Mouse (Mus musculus) heart, embryonic 11.5 days (tissue): ENCODE measurements around the gene Cblb. TPM values are rescaled to one million over a fixed set of nuclear protein-coding genes. Genes with fewer than 3 reads are reported as not detected.

Experiments
- ATAC-seq: fragments of 200-750 bp; cut with Nextera tagmentation; replicated peaks from 2 replicates; pipeline ENCODE4 v1.8.0; 2017; ENCODE audit warnings: moderate library complexity; ENCODE audit not compliant: insufficient number of reproducible peaks, low FRiP score, low TSS enrichment
- H3K27ac ChIP-seq: fragments of 300-500 bp; sonication (generic); 2 replicates; pipeline ENCODE4 v1.5.1; 2014; ENCODE audit warnings: mild to moderate bottlenecking, low read depth, low read length
- H3K27me3 ChIP-seq: fragments of 300-500 bp; sonication (generic); 2 replicates; pipeline ENCODE4 v1.6.1; 2014; ENCODE audit warnings: mild to moderate bottlenecking, low read length, mixed read lengths; ENCODE audit not compliant: control insufficient read depth, insufficient read depth
- H3K36me3 ChIP-seq: fragments of 300-500 bp; sonication (generic); 2 replicates; pipeline ENCODE4 v1.6.1; 2014; ENCODE audit warnings: mild to moderate bottlenecking, low read length, moderate library complexity, mixed read lengths; ENCODE audit not compliant: control insufficient read depth, insufficient read depth
- H3K4me1 ChIP-seq: fragments of 300-500 bp; sonication (generic); 2 replicates; pipeline ENCODE4 v1.6.1; 2014; ENCODE audit warnings: low read length; ENCODE audit not compliant: control insufficient read depth, insufficient read depth
- H3K4me2 ChIP-seq: fragments of 300-500 bp; sonication (generic); 2 replicates; pipeline ENCODE4 v1.6.1; 2014; ENCODE audit warnings: mild to moderate bottlenecking, moderate library complexity
- H3K4me3 ChIP-seq: fragments of 300-500 bp; sonication (generic); 2 replicates; pipeline ENCODE4 v1.5.1; 2014; ENCODE audit warnings: low read depth, low read length
- H3K9ac ChIP-seq: fragments of 300-500 bp; sonication (generic); 2 replicates; pipeline ENCODE4 v1.6.1; 2014; ENCODE audit warnings: mild to moderate bottlenecking, low read depth, low read length, moderate library complexity
- H3K9me3 ChIP-seq: fragments of 300-500 bp; sonication (generic); replicated peaks from 2 replicates; pipeline ENCODE4 v1.6.1; 2016; ENCODE audit warnings: low read length; ENCODE audit not compliant: control insufficient read depth
- WGBS: fragments of 180-500 bp; shearing (Covaris S2); extraction: QIAGEN DNeasy Blood & Tissue Kit; methylation state at CpG from one replicate; pipeline ENCODE4 v1.1.7; 2014; ENCODE audit not compliant: insufficient replicate concordance; 5-methylcytosine and 5-hydroxymethylcytosine counted together
- polyA plus RNA-seq: library from polyadenylated mRNA; unstranded; fragments of >200 nt; fragmentation: Nextera tagmentation; extraction: Ambion mirVana; gene quantifications from 2 replicates; pipeline ENCODE4 v1.2.1, GENCODE M21; 2014

The Cblb gene
- polyA plus RNA-seq: 15.3 and 17.4 TPM in 2 replicates

DNA sequence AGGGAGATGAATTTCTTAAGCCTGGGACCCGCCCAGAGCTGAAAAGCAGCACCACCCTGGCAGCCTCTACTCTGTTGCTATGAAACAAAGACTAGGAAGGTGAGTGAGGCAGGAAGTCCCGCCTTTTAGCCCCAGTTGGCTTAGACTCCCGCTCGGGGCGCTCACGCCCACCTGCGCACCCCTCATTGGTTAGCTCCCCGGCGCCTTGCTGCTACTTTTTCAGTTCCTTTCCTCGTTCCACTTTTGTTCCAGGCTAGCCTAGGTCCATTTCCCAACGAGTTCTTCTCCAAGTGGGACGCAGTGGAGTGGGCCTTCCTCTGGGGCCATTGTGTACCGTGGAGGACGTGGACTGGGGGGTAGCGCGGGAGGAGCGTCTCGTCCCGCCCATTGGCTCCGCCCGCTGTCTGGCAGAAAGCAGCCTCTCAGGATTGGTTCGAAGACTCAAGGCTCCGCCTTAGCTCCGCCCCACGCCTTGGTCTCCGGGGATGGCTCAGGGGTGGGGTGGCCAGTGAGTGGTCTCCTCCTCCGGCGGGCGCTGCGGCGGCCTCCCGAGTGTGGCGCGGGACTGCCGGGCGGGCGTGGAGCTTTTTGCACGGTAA lies at the start of gene Cblb:
TSS of gene Cblb (plus strand) at position 135 of the 599 bp plus-strand sequence.
- peak within 1 kb of the TSS; percentile 94 for H3K9ac ChIP-seq
- H3K4me3 ChIP-seq: peak within 1 kb of the TSS; percentile 92
- 0% methylated on average over 37 of the region's 38 CpGs for WGBS
- peaks cover 17% of the 10 kb centered on the region for H3K4me1 ChIP-seq
- H3K36me3 ChIP-seq: peaks cover 3% of the 10 kb centered on the region
- peak within 1 kb of the TSS; percentile 69 for H3K4me2 ChIP-seq
- no peaks in the 10 kb centered on the region for H3K27me3 ChIP-seq
- ATAC-seq: peak; percentile 100
- no peaks in the 10 kb centered on the region for H3K9me3 ChIP-seq
- H3K27ac ChIP-seq: peak within 1 kb of the TSS; percentile 91

DNA sequence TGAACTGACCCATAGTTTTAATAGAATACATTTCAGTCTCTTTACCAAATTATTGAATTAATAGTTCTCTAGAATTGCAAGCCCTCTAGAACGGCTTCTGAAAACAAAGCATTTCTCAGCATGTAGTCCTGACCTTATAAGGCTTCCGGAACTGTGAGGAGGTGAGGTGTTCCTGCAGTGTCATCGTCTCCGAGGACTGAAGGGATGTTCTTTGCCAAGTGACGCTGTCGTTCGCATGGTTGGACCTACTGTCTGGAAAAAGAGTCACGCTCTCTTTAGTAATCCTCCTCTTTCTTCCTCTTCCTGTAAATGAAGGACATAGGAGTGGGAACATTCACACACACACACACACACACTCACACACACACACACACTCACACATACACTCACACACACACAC lies 45.6 kb upstream of the Cblb start:
- Histone ChIP-seq H3K4me2 (no peak overlapping the region), H3K9ac (no peak overlapping the region), H3K4me3 (no peak overlapping the region), H3K4me1 (peaks cover 5% of the 10 kb centered on the region), H3K27me3 (no peaks in the 10 kb centered on the region), H3K27ac (no peak overlapping the region), H3K36me3 (no peaks in the 10 kb centered on the region), H3K9me3 (no peaks in the 10 kb centered on the region)
- ATAC-seq: no peak
- WGBS: 61% methylated on average over 8 of the region's 8 CpGs

- ATAC-seq: no peak
- Histone ChIP-seq H3K4me2 (no peak overlapping the region), H3K27ac (no peak overlapping the region), H3K4me3 (no peak overlapping the region), H3K9ac (no peak overlapping the region), H3K36me3 (no peaks in the 10 kb centered on the region), H3K27me3 (no peaks in the 10 kb centered on the region), H3K9me3 (no peaks in the 10 kb centered on the region), H3K4me1 (peaks cover 5% of the 10 kb centered on the region)
- 47% methylated on average over 3 of the region's 3 CpGs for WGBS
Observed at GRCm38 (mm10) chr16:51986207-51986606, 44.8 kb upstream of the Cblb start.

DNA sequence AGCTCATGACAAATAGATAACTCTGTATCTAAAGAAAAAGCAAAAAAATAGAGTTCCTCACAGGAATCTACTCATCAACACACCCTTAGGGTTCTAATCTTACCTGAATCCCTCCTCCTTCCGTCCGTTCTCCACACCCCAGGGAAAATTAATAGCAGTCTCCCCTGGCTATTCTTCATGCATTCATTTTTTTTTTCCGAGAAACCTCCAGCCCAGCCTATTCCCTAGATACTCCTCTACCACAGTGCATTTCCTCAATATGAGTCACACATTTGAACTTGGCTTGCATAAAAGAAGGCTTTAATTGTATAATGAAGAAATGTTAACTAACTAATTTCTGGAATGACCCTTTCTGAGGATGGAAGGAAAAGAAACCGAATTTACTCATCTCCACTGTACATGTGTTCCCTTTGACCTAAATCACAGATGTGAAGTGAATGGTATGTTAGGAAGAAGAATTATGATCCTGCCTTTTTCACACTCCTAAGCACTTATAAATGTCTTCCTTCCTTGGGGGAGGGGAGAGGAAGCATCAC lies 43.9 kb upstream of the Cblb start:
- no peaks in the 10 kb centered on the region for H3K9me3 ChIP-seq
- peaks cover 5% of the 10 kb centered on the region for H3K4me1 ChIP-seq
- H3K36me3 ChIP-seq: no peaks in the 10 kb centered on the region
- WGBS: 76% methylated on average over 4 of the region's 4 CpGs
- no peak overlapping the region for H3K9ac ChIP-seq
- H3K27ac ChIP-seq: no peak overlapping the region
- H3K4me2 ChIP-seq: no peak overlapping the region
- ATAC-seq: no peak
- H3K27me3 ChIP-seq: no peaks in the 10 kb centered on the region
- H3K4me3 ChIP-seq: no peak overlapping the region

- peaks cover 5% of the 10 kb centered on the region for H3K4me1 ChIP-seq
- no peaks in the 10 kb centered on the region for H3K36me3 ChIP-seq
- H3K9me3 ChIP-seq: no peaks in the 10 kb centered on the region
- H3K4me2 ChIP-seq: no peak overlapping the region
- no peak for ATAC-seq
- H3K9ac ChIP-seq: no peak overlapping the region
- no peak overlapping the region for H3K27ac ChIP-seq
- H3K27me3 ChIP-seq: no peaks in the 10 kb centered on the region
- no peak overlapping the region for H3K4me3 ChIP-seq
Observed at GRCm38 (mm10) chr16:51988027-51988426, 43.0 kb upstream of the Cblb start.

DNA sequence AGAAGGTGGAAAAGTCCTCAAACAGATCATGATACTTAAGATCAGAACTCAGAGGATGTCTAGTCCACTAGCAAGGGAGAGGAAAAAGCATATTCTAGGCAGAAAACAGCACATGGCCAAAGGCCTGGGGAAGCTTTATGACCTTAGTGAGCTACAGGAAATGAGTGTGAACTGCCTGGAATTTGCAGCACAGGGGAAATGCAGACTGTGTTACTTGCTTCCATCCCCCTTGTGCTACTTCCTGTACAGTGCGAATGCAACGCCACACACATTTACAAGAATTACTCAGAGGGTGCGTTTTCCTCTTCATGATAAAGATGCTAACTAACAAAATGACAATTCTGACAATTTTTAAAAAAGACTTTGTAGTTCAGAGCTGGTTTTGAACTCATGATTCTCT lies 41.8 kb upstream of the Cblb start:
- Histone ChIP-seq H3K9ac (no peak overlapping the region), H3K9me3 (no peaks in the 10 kb centered on the region), H3K27ac (no peak overlapping the region), H3K4me3 (no peak overlapping the region), H3K36me3 (no peaks in the 10 kb centered on the region), H3K27me3 (no peaks in the 10 kb centered on the region), H3K4me1 (peaks cover 5% of the 10 kb centered on the region), H3K4me2 (no peak overlapping the region)
- WGBS: 67% methylated on average over 3 of the region's 3 CpGs
- ATAC-seq: no peak

DNA sequence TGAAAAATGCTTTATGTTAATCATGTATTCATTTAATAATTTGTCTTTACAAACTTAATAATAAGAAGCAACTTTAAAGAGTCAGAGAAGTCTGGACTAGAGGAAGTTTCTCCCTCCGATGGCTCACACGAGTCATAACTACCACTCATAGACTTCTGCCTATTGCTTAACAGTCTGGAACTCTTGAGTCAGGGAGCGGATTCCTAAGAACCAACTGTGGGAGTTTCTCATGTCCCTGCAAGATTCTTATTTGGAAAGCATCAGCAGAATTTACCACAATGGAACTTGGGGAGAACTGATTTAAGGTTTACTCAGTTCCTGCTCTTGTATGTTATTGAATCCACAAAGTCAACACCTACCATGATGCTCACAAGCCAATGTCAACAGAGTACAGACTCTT lies 31.0 kb upstream of the Cblb start:
- no peaks in the 10 kb centered on the region for H3K9me3 ChIP-seq

GRCm38 (mm10) chr16:52000801-52001200 lies 30.2 kb upstream of the Cblb start:
- ATAC-seq: no peak
- no peak overlapping the region for H3K27ac ChIP-seq
- no peak overlapping the region for H3K4me3 ChIP-seq

More for the DNA sequence above, 31.0 kb upstream of the Cblb start:
- Histone ChIP-seq H3K4me2 (no peak overlapping the region), H3K36me3 (no peaks in the 10 kb centered on the region), H3K4me1 (no peaks in the 10 kb centered on the region), H3K4me3 (no peak overlapping the region), H3K27me3 (no peaks in the 10 kb centered on the region), H3K27ac (no peak overlapping the region), H3K9ac (no peak overlapping the region)
- ATAC-seq: no peak
- 88% methylated on average over 3 of the region's 3 CpGs for WGBS

DNA sequence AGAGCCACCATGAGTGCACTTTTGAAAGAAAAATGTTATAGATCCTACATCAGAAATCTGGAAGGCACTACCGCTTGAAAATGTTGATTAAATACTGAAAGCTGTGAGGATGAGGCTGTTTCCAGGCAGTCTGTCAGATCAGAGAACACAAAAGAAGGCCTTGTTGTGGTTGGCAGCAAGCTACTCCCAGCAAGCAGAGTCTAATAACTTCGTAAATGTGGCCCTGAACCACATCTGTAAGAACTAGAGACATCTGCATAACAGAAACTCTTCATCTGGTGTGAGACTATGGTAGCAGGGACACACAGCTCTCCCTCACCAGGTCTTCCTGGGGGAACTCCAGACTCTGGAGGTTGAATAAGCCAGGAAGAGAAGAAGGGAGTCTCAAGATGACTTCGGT lies 24.0 kb upstream of the Cblb start:
- WGBS: 75% methylated on average over 3 of the region's 3 CpGs
- H3K36me3 ChIP-seq: no peaks in the 10 kb centered on the region
- no peak for ATAC-seq
- no peak overlapping the region for H3K27ac ChIP-seq
- H3K4me1 ChIP-seq: no peaks in the 10 kb centered on the region
- no peaks in the 10 kb centered on the region for H3K27me3 ChIP-seq
- H3K9ac ChIP-seq: no peak overlapping the region
- H3K4me2 ChIP-seq: no peak overlapping the region
- H3K4me3 ChIP-seq: no peak overlapping the region
- H3K9me3 ChIP-seq: no peaks in the 10 kb centered on the region

More at GRCm38 (mm10) chr16:52000801-52001200, 30.2 kb upstream of the Cblb start:
- Histone ChIP-seq H3K4me2 (no peak overlapping the region), H3K36me3 (no peaks in the 10 kb centered on the region), H3K27me3 (no peaks in the 10 kb centered on the region), H3K4me1 (no peaks in the 10 kb centered on the region), H3K9ac (no peak overlapping the region), H3K9me3 (no peaks in the 10 kb centered on the region)
